Mouse (Mus musculus) hindbrain, postnatal 0 days (tissue): ENCODE data around the gene Umodl1. TPM values are rescaled to one million over a fixed set of nuclear protein-coding genes. Genes with fewer than 3 reads are reported as not detected.

Source experiments
- ATAC-seq: fragments of 200-750 bp; cut with Nextera tagmentation; 2 replicates; pipeline ENCODE4 v1.8.0; 2017; ENCODE audit warnings: mild to moderate bottlenecking, moderate TSS enrichment, moderate library complexity
- DNase-seq: peaks from one replicate; pipeline ENCODE4 v3.0.0-alpha.2; 2015; ENCODE audit warnings: low spot score
- H3K27ac ChIP-seq: fragments of 300-500 bp; sonication (generic); 2 replicates; pipeline ENCODE4 v1.5.1; 2014; ENCODE audit warnings: mild to moderate bottlenecking
- H3K27me3 ChIP-seq: fragments of 300-500 bp; sonication (generic); 2 replicates; pipeline ENCODE4 v1.6.1; 2014; ENCODE audit warnings: low read length, mixed read lengths; ENCODE audit not compliant: insufficient read depth
- H3K36me3 ChIP-seq: fragments of 300-500 bp; sonication (generic); 2 replicates; pipeline ENCODE4 v1.6.1; 2014; ENCODE audit warnings: low read length, mixed read lengths; ENCODE audit not compliant: insufficient read depth
- H3K4me1 ChIP-seq: fragments of 300-500 bp; sonication (generic); 2 replicates; pipeline ENCODE4 v1.6.1; 2014; ENCODE audit warnings: antibody characterized with exemption, low read length, mixed read lengths; ENCODE audit not compliant: insufficient read depth
- H3K4me2 ChIP-seq: fragments of 300-500 bp; sonication (generic); 2 replicates; pipeline ENCODE4 v1.6.1; 2014; ENCODE audit warnings: low read depth, mild to moderate bottlenecking, low read length, moderate library complexity, mixed read lengths
- H3K4me3 ChIP-seq: fragments of 300-500 bp; sonication (generic); 2 replicates; pipeline ENCODE4 v1.5.1; 2014; ENCODE audit warnings: low read length
- H3K9ac ChIP-seq: fragments of 300-500 bp; sonication (generic); replicated peaks from 2 replicates; pipeline ENCODE4 v1.6.1; 2014; ENCODE audit warnings: mild to moderate bottlenecking, low read length, moderate library complexity, mixed read lengths
- H3K9me3 ChIP-seq: fragments of 300-500 bp; sonication (generic); 2 replicates; pipeline ENCODE4 v1.6.1; 2016; ENCODE audit warnings: low read length, mixed read lengths
- CTCF ChIP-seq: IDR thresholded peaks from 2 replicates; pipeline ENCODE4 v1.5.1; 2016; ENCODE audit warnings: antibody characterized with exemption, control low read depth, low read depth
- WGBS: fragments of 180-500 bp; shearing (Covaris S2); extraction: QIAGEN DNeasy Blood & Tissue Kit; methylation state at CpG from one replicate; pipeline ENCODE4 v1.1.7; 2014; 5-methylcytosine and 5-hydroxymethylcytosine counted together
- polyA plus RNA-seq: library from polyadenylated mRNA; unstranded; fragments of >200 nt; fragmentation: Nextera tagmentation; extraction: Ambion mirVana; gene quantifications from 2 replicates; pipeline ENCODE4 v1.2.1, GENCODE M21; 2015
- total RNA-seq: library from RNA; depleted of rRNA; stranded (reverse); fragments of >200 nt; gene quantifications from 2 replicates; pipeline ENCODE4 v1.2.3, GENCODE M21; 2014; rRNA removed

Umodl1 gene
- total RNA-seq (0.14 and 0.42 TPM in 2 replicates), polyA plus RNA-seq (0.06 and 0.15 TPM in 2 replicates)

GRCm38 (mm10) chr17:30954340-30954739, at the start of gene Umodl1:
TSS of gene Umodl1 (plus strand) at chr17:30954640.
- H3K4me1 ChIP-seq, result no peaks in the 10 kb centered on the region
- no peak for ATAC-seq
- H3K27me3 ChIP-seq, result no peaks in the 10 kb centered on the region
- H3K27ac ChIP-seq, result no peak within 1 kb of the TSS
- H3K9me3 ChIP-seq, result no peaks in the 10 kb centered on the region
- no peaks in the 10 kb centered on the region for H3K36me3 ChIP-seq
- no peak for DNase-seq
- no peak within 1 kb of the TSS for H3K4me2 ChIP-seq
- no peak within 1 kb of the TSS for H3K4me3 ChIP-seq
- no peak for TF ChIP-seq CTCF
- no peak within 1 kb of the TSS for H3K9ac ChIP-seq
- WGBS, result 47% methylated on average over 10 of the region's 10 CpGs

- no peaks in the 10 kb centered on the region for H3K36me3 ChIP-seq
- ATAC-seq (no peak), DNase-seq (no peak)
- no peak overlapping the region for H3K9ac ChIP-seq
- no peak for TF ChIP-seq CTCF
- no peak overlapping the region for H3K4me2 ChIP-seq
- no peak overlapping the region for H3K4me3 ChIP-seq
- no peaks in the 10 kb centered on the region for H3K9me3 ChIP-seq
- H3K27me3 ChIP-seq, result no peaks in the 10 kb centered on the region
- H3K27ac ChIP-seq, result no peak overlapping the region
- no peaks in the 10 kb centered on the region for H3K4me1 ChIP-seq
- 74% methylated on average over 4 of the region's 4 CpGs for WGBS
These were observed 46.9 kb upstream of the Umodl1 start for GRCm38 (mm10) chr17:30907577-30907976.

- 56% methylated on average over 27 of the region's 27 CpGs for WGBS
- TF ChIP-seq CTCF, result no peak
- no peak overlapping the region for H3K4me2 ChIP-seq
- no peak for ATAC-seq
- no peak overlapping the region for H3K9ac ChIP-seq
- no peak overlapping the region for H3K4me3 ChIP-seq
- no peaks in the 10 kb centered on the region for H3K27me3 ChIP-seq
- no peaks in the 10 kb centered on the region for H3K4me1 ChIP-seq
- H3K27ac ChIP-seq, result no peak overlapping the region
- H3K36me3 ChIP-seq, result no peaks in the 10 kb centered on the region
- no peaks in the 10 kb centered on the region for H3K9me3 ChIP-seq
- no peak for DNase-seq
These were observed 43.3 kb upstream of the Umodl1 start for GRCm38 (mm10) chr17:30910866-30911731.

GRCm38 (mm10) chr17:30911732-30912088, 42.7 kb upstream of the Umodl1 start:
- Histone ChIP-seq H3K27me3 (no peaks in the 10 kb centered on the region), H3K36me3 (no peaks in the 10 kb centered on the region), H3K4me3 (no peak overlapping the region), H3K4me1 (no peaks in the 10 kb centered on the region), H3K4me2 (no peak overlapping the region), H3K9ac (no peak overlapping the region), H3K9me3 (no peaks in the 10 kb centered on the region), H3K27ac (no peak overlapping the region)
- DNase-seq (no peak), ATAC-seq (no peak)
- WGBS, result 54% methylated on average over 8 of the region's 8 CpGs
- TF ChIP-seq CTCF, result no peak

GRCm38 (mm10) chr17:30912536-30912935, 41.9 kb upstream of the Umodl1 start:
- Histone ChIP-seq H3K4me1 (no peaks in the 10 kb centered on the region), H3K4me3 (no peak overlapping the region), H3K27ac (no peak overlapping the region), H3K9ac (no peak overlapping the region), H3K36me3 (no peaks in the 10 kb centered on the region), H3K27me3 (no peaks in the 10 kb centered on the region), H3K9me3 (no peaks in the 10 kb centered on the region), H3K4me2 (no peak overlapping the region)
- TF ChIP-seq CTCF, result no peak
- DNase-seq (no peak), ATAC-seq (no peak)
- 83% methylated on average over 5 of the region's 5 CpGs for WGBS

- Histone ChIP-seq H3K27ac (no peak overlapping the region), H3K4me1 (no peaks in the 10 kb centered on the region), H3K9ac (no peak overlapping the region), H3K4me2 (no peak overlapping the region), H3K9me3 (no peaks in the 10 kb centered on the region), H3K27me3 (no peaks in the 10 kb centered on the region), H3K36me3 (no peaks in the 10 kb centered on the region), H3K4me3 (no peak overlapping the region)
- TF ChIP-seq CTCF, result no peak
- DNase-seq (no peak), ATAC-seq (no peak)
These were observed 40.2 kb upstream of the Umodl1 start for GRCm38 (mm10) chr17:30914264-30914663.

GRCm38 (mm10) chr17:30923566-30923965, 30.9 kb upstream of the Umodl1 start:
- WGBS, result 60% methylated on average over 4 of the region's 4 CpGs

More at GRCm38 (mm10) chr17:30923566-30923965, 30.9 kb upstream of the Umodl1 start:
- Histone ChIP-seq H3K4me1 (no peaks in the 10 kb centered on the region), H3K9me3 (no peaks in the 10 kb centered on the region), H3K4me2 (no peak overlapping the region), H3K9ac (no peak overlapping the region), H3K27me3 (no peaks in the 10 kb centered on the region), H3K4me3 (no peak overlapping the region), H3K36me3 (no peaks in the 10 kb centered on the region), H3K27ac (no peak overlapping the region)
- TF ChIP-seq CTCF, result peak; percentile 26; the same call in 1 of the 2 replicates
- DNase-seq (peak; percentile 32), ATAC-seq (no peak)
